Mouse (Mus musculus): Measurements from ENCODE around the gene E2f4. TPM values are rescaled to one million over a fixed set of nuclear protein-coding genes. Genes with fewer than 3 reads are reported as not detected.

Gene E2f4
- 10 to 100 TPM; 28.8 to 33.6 TPM for total RNA-seq (2021)
- long read RNA-seq, experiment 1, transcript E2f4-201 (10 exons, 1,993 nt): major isoform, 50 of 68 reads
- long read RNA-seq, experiment 1, partial matches to known transcripts: 5 of 68 reads
- long read RNA-seq, experiment 1, other reads (novel, unspliced or antisense): 13 of 68 reads
- long read RNA-seq, experiment 2, transcript E2f4-201 (10 exons, 1,993 nt): major isoform, 42 of 62 reads
- long read RNA-seq, experiment 2, partial matches to known transcripts: 9 of 62 reads
- long read RNA-seq, experiment 2, other reads (novel, unspliced or antisense): 10 of 62 reads

DNA sequence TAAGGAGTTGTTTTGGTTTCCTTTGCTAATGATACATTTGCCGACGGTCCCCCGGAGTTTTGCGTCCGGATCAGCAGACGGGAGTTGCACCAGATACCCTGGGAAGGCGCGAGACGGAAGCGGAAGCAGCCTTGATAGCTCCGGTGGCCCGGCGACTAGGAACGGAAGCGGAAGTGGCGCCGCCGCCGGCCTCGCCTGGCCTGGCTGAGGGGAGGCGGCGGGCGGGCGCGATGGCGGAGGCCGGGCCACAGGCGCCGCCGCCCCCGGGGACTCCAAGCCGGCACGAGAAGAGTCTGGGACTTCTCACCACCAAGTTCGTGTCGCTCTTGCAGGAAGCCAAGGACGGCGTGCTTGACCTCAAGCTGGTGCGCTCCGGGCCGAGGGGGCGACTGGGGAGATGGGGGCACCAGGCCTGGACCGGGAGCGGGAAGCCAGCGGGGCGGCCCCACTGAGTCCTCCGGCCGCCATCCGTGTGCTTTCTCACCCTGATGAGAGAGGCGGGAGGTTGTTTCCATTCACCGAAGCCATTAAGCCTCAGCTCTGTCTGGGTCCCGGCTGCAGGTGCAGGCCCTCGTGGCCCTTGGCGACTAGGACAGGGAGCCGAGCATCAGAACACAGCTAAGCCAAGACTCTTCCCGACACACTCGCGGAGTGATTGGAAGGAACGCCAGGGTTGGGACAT lies at the start of gene E2f4:
TSS of gene E2f4 (plus strand) at position 153 of the 682 bp plus-strand sequence.
- peak; percentile 88 to 94 for DNase-seq (ENCODE audit: low spot score in 2 of 2)

DNA sequence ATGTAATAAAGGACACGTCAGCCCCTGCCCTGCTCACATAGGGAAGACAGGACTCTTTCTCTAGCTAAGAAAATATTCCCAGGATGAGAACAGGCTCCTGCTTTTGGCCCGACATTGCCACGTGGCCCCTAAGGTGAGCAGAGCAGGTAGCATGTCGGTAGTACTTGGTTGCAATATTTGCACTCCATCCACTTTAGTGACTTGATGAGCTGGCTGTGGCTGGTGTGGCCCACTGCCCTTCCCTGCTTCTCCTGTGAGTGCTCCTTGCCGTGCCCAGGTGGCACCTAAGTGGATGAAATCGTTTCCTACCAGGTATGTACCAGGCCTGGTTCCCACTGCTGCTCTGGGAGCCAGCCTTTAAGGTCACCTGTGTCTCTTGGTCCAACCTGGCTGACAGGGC lies 45.5 kb upstream of the E2f4 start:
- no peak for DNase-seq (ENCODE audit: low spot score in 2 of 2)

DNA sequence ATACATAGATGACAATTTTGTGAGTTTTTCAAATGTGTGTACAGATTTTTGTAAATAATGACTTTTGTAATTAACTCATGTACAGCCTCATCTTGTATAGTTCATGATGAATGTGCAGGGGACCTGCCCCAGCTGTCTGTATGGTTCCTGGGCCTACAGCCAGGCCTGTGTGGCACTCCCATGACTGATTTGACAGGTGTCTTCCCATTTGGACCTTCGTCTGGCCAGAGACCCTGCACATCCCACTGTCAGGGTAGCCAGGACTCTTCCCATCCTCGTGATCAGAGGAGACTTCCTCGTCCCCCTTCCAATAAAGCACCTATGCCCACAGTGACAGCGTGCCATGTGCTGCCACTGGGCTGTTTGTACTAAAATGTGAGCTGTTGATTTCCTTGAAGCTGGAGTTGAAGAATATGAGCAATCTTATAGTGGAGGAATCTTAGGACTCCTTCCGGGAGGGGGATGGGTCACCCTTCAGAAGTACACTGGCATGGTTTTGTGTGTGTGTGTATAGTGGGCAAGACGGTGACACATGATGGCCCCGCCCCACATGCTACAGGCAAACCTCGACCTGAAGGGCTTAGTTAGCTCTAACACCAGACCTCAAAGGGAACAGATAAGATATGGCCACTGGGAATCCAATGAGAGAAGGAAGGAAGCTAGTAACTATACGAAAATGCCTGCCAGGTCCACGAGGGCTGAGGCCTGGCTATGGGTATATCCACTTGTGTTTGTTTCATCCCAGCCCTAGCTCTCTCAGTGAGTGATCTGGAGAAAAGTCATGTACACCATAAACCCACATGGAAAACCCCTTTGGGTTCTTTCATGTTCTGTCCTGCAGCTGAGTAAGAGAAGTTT lies 44.6 kb upstream of the E2f4 start:
- no peak for DNase-seq (ENCODE audit: low spot score in 2 of 2)

DNA sequence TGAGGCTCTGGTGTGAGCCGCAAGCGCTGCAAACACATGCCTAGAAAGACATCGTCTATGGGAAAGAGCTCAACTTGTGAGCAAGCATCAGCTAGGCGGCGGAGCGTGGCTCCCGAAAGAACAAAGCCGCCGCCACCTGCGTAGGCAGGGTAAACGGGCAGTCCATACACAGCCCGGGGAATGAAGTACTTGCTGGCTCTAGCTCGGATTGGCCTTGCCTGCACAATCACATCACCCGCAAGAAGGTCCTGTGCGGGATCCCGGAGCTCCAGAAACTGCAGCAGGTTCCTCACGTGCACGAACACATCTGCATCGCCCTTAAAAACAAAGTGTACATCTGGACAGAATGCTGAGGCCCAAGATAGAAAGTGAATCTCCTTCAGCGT lies 43.7 kb upstream of the E2f4 start:
- no peak for DNase-seq (ENCODE audit: low spot score in 2 of 2)

DNA sequence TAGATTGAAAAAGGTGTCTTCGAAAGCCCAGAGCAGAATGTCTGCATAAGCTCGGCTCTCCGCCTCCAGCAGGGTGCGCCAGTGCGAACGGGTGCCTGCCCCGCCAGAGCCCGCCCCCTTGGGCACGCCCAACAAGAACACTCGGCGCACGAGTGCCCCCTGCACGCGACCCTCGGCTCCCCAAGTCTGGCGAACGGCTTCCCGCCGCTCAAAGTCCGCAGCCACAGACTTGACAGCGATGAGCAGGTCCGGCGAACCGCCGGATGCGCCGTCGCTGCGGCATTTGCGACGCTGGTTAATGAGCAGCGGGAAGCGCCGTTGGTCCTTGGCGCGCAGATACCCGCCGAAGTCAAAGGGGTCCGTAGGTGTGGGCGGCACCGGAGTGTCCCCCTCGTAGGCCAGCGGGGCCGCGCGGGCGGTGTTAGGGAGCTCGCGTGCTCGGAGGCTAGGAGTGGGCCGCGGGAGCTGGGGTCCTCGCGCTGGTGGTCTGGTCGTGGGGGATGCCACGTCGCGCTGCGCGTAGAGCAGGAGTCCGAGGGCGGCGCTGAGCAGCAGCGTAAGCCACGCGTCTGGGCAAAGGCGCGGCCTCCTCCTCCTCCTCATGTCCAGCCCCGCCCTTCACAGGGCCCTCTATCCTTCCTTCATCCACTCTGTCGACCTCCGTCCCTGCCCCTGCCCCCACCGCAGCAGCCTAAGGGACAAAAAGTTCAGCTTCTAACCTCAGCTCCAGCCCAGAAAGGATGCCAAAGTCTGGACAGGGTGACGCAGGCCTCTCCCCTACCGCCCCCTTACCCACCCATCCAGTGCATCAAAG lies 43.1 kb upstream of the E2f4 start:
- peak; percentile 87 to 89 for DNase-seq (ENCODE audit: low spot score in 2 of 2)

DNA sequence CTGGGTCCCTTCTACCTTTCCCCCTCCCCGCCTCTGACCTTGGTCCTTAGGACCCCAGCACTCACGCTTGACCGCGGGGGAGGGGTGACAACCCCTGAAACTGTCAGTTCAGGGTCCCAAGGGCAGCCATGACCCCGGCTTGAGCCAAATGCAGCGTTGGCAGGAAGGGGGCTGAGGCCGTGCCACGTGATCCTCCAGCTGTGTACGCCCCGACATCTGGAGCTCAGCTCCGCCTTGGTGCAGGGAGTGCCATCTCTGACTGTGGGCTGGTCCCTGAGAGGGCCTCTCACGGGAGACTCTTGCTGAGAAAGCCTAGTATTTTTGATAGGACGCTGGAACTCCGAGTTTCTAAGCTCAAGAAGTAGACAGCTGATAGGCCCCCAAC lies 42.5 kb upstream of the E2f4 start, which contains the start of gene B3gnt9:
TSS of gene B3gnt9 (minus strand) at position 188 of the 385 bp plus-strand sequence.
- no peak for DNase-seq (ENCODE audit: low spot score in 2 of 2)

DNA sequence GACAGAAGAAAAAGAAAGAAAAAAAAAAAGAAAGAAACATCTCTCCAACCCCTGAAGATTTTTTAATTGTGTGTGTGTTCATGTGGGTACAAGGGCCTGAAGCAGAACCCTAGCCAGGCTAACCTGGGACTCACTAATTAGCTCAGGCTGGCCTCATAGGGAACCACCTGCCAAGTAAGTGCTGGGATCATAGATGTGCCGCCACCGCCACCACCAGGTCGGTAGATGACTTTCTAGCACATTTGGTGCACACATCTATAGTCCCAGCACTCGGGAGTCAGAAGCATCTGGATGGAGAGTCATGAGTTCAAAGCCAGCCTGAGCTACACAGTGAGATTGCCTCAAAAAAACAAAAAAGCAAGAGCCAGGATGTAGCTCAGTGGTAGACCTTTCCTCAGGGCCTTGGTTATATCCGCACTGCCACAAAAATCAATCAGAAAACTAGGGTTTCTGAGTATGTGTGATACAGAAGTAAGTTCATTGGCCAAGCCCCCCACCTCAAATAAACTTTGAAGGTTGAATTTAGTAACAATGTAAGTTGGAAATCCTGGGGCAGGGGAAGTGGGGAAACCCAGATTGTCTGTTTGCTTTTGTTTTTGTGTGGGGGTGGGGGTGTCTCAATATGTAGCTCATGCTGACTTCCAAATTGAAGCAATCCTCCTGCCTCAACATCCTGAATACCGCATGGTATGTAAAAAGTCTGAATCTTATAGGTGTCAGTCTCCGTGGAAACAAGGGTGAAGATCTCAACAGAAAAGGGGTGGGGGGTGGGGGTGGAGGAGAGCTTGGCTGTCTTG lies 39.9 kb upstream of the E2f4 start:
- DNase-seq (ENCODE audit: low spot score in 2 of 2): no peak

DNA sequence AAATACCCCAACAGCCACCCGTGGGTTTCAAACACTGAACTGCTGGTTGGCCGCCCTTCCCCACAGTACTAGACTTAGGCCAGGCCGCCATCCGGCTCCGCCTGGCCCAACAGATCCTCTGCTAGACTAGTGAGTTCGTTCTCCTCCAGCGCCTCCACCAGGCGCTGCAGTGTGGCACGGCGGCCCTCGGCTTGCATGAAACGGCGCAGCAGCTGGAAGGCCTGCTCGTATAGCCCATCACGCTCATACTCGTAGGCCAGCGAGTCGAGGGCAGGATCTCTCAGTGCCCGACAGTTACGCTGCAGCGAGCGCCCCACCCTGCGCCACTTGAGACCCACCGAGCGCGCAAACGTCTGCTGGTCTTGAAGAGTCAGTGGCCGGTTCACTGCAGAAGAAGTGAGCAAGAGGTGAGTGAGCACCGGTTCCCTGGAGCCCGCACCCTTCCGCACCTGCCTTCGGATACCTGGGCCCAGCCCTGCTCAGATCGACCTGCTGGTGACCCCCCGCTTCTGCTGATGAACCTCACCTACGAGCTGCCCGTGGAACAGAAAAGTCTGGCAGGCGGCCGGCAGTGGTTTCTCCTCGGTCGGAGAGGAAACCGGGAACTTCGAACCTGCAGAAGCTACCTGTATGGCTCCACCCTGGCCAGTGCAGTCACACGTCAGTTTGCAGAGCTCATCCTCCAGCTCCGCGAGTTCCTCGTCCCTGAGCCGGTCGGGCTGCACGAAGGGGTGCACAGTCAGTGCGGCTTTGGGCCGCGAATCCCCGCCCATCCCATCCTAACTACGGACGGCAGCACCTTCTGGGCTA lies 38.3 kb upstream of the E2f4 start:
- no peak for DNase-seq (ENCODE audit: low spot score in 2 of 2)

DNA sequence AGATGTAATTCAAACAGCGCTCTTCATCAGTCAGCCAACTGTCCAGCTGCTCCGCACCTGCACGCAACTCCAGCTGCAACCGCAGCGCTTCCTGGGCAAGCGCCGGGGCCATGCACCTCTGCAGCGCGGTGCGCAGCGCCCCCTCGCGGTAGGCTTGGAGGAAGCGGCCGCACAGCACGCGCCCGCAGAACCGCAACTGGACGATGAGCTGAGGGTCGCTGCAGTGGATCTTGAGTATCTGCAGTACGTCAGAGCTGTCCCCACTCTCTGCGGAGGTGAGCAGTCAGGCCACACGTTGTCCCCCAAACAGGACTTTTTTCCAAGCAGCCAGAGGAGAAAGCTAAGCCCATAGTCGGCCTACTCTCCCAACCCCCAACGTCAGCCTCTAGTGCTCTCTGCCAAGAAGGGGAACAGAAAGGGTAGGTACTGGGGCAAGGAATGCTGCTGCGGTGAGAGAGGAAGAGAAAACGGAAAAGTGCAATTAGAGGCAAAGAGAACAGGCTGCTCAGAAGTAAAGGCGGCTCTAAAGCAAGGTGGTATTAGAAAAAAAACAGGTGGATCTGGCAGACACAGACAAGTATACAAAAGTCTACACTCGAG lies 37.6 kb upstream of the E2f4 start:
- DNase-seq (ENCODE audit: low spot score in 2 of 2): peak in 1 of 2 experiments; percentile 72

DNA sequence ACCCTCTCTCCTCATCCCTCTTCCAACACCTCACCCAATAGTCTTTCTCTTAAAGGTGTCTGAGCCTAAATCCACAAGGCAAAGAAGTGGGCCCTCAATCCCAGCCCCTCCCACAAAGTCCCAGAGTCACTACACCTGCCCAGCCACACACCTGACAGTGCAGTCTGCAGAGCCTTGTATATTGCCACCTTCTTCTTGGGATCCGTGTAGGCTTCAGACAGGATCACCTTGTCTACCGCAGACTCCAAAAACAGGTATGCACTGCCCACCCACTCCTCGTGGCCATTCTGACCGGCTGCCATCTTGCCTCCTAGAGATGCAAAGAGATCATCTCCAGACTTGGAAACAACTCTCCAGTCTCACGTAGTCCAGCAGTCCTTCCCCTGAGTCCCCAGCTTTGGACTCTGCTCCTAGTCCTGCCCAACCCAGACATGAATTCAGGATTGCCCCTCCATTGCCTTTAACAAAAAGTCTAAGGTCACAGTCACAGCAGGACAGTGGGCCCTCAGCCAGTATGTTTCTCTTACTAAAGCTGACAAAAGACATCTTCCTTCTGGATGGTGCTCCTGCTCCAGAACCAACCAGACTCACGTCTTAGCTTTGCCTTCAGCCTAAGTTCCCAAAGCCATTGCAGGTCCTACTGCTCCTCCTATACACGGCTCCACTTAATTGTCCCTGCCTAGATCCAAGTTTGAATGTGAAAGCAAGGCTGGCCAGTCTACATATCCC lies 36.9 kb upstream of the E2f4 start:
- DNase-seq (ENCODE audit: low spot score in 2 of 2): no peak

DNA sequence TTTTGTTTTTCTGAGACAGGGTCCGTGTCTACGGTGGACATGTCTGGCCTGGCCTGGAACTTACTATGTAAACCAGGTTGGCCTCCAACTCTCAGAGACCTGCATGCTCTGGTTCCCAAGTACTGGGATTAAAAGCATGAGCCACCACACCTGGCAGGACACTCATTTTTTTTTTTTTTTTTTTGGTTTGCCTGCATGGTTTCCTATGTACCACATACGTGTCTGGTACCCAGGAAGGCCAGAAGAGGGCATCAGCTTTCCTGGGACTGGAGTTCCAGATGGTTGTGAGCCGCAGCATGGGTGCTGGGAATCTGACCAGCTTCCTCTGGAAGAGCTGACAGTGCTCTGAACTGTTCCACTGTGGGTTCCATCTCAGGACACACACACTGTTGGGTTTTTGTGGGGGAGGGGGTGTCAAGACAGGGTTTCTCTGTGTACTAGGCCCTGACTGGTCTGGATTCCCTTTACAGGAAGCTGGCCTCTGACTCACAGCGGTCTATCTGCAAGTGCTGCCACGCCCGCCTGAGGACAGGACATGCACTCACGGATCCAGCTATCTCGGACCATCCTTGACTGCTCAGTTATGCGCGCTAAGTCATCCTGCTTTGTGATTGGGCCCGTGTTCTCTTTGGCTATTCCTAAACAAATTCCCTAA lies 36.0 kb upstream of the E2f4 start:
- DNase-seq (ENCODE audit: low spot score in 2 of 2): no peak

DNA sequence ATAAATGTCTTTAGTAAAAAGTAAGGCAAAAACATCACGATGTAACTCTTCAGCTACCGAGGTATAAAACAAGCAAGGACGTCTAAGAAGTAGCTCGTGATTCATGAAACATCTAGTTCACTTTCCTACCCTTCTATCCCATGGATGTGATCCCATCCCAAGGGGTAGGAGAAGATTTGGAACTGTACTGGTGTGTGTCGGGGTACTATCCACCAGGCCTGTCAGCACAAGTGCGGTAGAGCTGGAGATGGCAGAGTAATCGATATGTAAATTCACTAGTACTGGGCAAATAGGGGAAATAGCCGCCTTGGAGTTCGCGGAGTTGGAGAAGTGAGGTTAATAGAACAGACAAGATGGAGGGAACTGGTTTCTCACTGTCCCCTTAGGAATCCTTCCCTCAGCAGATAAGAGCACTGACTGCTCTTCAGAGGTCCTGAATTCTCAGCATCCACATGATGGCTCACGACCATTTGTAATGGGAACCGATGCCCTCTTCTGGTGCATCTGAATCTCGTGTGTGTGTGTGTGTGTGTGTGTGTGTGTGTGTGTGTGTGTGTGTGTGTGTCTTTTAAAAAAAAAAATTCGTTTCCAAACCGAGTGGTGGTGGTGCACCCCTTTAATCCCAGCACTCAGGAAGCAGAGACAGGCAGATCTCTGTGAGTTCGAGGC lies 34.1 kb upstream of the E2f4 start:
- DNase-seq (ENCODE audit: low spot score in 2 of 2): no peak

DNA sequence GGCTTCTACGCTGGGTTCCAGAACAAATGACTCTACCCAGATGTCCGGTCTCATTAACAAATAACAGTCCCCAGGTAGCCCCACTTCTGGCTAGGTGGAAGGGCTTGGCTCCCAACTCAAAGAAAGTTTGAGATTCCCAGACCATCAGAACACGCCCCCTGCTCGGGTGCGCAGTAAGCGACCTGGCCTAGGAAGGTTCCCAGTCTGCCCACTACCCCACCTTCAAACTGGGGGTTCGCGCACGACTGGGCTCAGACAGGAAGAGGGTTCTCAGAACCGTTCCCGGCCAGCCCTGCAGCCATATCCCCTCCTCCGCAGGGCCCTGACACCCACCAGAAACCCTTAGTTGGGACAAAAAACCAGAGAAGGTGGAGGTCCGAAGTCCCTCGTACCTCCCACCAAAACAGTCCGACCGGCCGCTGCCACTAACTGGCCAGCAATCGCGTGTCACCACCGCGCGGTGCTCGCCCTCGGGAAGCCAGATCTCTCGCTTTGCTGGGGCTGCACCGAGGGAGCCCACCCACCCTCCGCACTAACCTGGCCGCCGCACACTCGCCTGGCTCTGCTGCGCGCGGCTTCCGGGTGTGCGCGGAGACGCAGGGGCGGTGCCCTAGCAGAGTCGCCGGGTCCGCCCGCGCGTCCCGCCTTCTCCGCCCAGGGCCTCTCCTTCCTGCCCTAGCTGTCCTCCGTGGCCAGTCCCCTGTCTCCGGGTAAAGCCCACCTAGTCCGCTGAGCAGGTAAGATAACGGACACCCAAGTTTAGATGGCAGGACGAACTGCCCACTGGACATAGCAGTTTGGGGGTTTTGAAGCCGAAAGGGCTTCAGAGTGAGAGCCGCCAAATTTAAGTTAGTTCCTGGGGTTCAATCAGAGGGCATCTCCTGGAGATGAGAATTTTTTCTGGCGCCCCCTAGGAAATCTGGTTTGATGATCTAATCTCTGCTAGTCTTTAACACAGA lies 33.2 kb upstream of the E2f4 start, which contains the start of the genes Tradd and Fbxl8:
TSS of gene Tradd (minus strand) at position 586 of the 959 bp plus-strand sequence.
TSS of gene Fbxl8 (plus strand) at position 625 of the 959 bp plus-strand sequence.
- DNase-seq (ENCODE audit: low spot score in 2 of 2): no peak

DNA sequence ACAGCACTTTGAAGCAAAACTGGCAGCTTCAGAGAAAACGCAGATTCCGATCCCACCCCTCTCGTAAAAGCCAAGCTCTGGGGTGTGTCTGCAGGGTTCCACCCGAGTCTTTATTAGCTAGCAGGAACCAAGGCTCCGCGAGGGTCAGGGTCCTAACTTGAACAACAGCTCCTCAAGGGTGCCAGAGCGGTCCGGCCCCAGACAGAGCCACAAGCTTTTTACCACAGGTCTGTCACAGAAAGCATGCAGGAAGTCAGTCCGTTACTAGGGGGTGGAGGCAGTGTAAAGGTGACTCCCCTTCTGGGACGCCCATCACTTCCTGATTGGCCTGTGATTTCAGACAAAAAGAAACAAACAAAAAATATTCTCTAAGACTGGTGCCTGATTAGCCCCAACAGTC lies 32.3 kb upstream of the E2f4 start:
- DNase-seq (ENCODE audit: low spot score in 2 of 2): no peak

DNA sequence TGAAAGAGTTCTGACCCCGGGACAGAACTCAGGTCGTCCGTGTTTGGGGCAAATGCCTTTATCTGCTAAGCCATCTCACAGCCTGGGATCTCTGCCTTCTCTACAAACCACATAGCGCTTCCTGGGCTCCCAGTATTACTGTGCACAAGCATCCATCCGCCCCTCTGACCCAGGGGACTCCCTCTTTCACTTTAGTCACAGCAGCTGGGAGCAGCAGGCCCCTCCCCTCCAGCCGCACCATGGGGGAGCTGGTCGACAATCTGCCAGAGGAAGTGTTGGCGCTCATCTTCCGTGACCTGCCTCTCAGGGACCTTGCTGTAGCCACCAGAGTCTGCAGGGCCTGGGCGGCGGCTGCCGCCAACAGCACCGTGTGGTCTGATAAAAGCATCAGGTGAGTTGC lies 30.7 kb upstream of the E2f4 start:
- no peak for DNase-seq (ENCODE audit: low spot score in 2 of 2)

All from layer of hippocampus, postnatal 14 days (tissue).